Mouse (Mus musculus) telencephalon, adult 2 months (tissue): ENCODE results near the gene Rab11fip3.

Experiments used
- DNase-seq: peaks from one replicate; pipeline ENCODE4 v3.0.0-alpha.2; 2011; ENCODE audit warnings: low read depth, low spot score

The Rab11fip3 gene

GRCm38 (mm10) chr17:25956201-25956600, 113.2 kb downstream of the Rab11fip3 start:
- DNase-seq = no peak

- DNase-seq = no peak
Observed at GRCm38 (mm10) chr17:25955736-25956135, 113.6 kb downstream of the Rab11fip3 start.

DNA sequence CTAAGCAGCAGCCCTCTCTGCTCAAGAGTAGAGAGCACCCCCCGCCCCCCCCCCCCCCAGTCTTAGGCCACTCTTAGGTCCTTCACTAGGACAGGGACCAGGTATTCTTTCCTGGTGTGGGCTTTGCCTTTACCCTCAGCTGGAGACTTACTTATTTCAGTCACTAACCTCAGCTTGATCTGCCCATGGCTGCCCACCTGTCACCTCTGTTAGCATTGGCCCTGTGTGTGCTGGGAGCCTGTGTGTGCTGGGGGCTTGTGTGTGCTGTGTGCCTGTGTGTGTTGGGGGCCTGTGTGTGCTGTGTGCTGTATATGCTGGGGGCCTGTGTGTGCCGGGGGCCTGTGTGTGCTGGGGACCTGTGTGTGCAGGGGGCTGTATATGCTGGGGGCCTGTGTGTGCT, 114.7 kb downstream of the Rab11fip3 start:
- no peak for DNase-seq

DNA sequence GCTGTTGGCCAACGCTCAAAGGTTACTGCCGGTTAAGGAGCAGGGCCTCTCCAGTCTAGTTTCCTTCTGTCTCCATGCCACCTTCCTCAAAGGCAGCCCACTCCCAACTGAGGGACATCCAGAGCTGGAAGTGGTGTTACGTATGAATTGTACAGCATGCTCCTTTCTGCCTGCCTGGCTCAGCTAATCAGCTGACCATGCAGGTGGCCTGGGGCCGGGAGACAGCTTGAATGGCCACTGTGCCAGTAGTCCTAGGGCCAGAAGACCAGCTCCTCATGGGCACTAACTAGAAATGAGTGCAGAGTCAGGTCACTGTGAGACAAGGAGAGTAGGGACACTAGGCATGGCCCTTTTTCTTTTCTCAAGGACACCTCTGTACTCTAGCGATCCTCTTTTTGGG, 116.2 kb downstream of the Rab11fip3 start:
- DNase-seq = no peak

- no peak for DNase-seq
Observed at GRCm38 (mm10) chr17:25951803-25952623, 117.3 kb downstream of the Rab11fip3 start, which contains the start of gene A930017K11Rik. Gene A930017K11Rik (minus strand): TSS chr17:25952565.

- no peak for DNase-seq
Observed at GRCm38 (mm10) chr17:25951225-25951802, 118.0 kb downstream of the Rab11fip3 start.

GRCm38 (mm10) chr17:25950706-25951105, 118.6 kb downstream of the Rab11fip3 start:
- no peak for DNase-seq

GRCm38 (mm10) chr17:25949981-25950380, 119.4 kb downstream of the Rab11fip3 start:
- no peak for DNase-seq

- no peak for DNase-seq
Observed at GRCm38 (mm10) chr17:25948051-25948450, 121.3 kb downstream of the Rab11fip3 start.

- no peak for DNase-seq
Observed at GRCm38 (mm10) chr17:25947576-25947975, 121.8 kb downstream of the Rab11fip3 start.

DNA sequence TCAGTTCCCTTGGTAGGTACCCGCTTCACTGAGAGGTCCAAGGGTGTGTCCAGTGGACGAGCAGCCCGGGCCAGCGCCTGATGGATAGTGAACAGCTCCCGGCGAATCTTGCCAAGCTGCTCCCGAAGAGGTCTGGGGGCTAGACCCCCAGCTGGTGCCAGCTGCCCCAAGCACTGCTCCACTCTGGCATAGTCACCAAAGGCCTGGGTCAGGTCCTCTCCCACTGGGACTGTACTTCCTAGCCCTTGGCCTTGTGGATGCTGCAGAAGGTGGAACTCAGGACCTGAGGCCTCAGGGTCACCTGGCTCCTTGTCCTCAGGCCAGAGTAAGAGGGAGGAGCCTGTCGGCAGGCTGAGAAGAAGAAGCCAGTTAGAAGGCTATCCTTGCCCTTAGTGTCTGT, 122.5 kb downstream of the Rab11fip3 start:
- DNase-seq = no peak

GRCm38 (mm10) chr17:25946349-25946748, 123.0 kb downstream of the Rab11fip3 start:
- DNase-seq = no peak

DNA sequence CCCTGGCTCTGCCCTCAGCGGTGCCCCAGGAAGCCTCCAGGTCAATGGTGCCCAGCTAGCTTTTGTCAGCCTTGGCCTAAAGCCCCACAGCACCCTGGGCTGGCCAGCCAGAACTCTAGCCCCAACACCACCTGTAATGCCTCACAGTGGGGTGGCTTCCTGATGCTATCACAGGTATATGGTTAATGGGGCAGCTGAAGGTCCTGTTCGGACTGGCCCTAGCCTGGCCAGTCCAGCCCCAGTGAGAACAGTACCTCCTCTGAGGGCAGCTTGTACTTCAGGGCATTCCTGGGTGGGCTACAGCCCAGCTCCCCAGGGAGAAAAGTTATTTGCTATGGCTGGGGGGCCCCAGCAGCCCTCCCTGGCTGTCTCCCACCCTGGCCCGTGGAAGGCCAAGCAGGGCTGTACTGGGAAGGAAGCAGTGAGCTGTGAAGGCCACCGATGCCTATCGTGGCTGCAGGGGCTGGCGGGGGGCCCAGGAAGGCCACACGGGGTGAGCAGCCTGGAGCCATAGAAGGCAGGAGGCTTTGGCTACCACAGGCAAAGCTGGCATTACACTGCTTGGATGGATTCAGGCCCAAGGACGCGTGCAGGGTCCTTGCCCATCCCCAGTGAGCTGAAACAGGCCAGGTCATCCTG, 123.7 kb downstream of the Rab11fip3 start:
- no peak for DNase-seq

DNA sequence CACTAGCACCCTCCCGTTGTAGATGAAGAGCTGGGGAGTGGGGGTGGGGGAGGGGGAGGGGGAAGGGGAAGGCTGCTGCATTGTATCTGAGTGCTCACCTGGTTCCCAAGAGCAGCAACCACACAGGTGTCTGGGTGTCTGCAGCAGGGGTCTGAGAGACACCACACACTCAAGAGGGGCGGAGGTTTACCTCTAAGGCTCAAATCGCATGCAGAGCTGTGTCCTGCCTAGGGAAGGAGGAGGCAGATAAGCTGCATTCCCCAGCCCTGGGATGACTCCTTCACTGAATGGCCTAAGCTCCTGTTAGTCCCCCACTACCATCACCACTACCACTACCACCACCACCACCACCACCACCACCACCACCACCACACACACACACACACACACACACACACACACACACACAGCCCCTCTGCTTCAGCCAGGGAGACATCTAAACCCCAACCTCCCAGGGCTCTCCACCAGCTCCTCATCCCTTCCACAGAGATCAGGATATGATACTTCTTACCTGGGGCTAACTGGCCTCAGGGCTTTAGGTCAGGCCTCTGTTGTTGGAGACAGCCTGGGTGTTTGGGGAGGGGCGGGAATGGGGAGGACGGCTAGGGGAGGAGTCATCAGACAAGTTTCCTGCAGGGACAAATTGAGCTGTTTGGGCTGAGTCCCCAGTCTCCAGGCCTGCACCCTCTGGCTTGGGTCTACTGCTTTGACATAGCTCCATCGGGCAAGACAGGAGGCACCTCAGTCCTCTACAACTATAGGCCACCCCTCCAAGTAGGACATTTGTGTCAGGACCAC, 124.8 kb downstream of the Rab11fip3 start, which contains the start of the genes Pigq and Nhlrc4:
TSS of gene Pigq (minus strand) at position 571 of the 798 bp plus-strand sequence.
TSS of gene Nhlrc4 (minus strand) at position 596 of the 798 bp plus-strand sequence.
- DNase-seq = no peak

DNA sequence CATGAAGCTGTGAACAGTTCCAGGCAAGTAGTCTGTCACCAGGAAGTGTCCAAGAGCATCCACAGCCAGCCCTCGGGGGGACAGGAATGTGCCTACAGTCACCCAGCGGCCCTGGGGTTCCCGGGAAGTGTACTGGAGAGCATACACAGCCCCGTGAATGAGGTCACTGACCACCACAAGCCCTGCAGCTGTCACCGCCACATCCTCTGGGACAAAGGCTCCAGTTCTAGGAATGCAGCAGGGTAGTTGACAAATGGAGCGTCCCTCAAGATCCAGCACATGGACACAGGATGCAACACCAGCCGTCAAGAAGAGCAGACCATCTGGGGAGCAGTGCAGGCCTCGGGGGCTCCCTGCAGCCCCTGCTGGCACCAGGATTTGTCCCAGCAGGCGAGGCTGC, 125.6 kb downstream of the Rab11fip3 start:
- no peak for DNase-seq

DNA sequence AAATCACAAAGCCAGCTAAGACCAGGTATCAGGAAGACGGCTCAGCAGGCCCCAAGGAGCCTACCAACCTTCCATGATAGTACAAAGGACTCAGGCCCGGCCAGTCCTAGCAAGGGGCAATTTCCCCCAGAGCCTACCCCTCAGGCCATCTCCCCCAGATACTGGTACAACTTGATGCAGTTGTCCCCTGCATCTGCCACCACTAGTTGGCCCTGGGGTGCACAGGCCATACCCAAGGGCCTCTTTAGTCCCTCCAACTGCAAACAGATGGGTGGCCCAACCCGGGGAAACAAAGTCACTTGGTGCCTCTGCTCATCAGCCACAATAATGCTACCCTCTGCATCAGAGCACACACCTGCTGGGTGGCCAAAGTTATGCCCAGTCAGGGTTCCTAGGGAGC, 126.1 kb downstream of the Rab11fip3 start:
- DNase-seq = no peak

DNA sequence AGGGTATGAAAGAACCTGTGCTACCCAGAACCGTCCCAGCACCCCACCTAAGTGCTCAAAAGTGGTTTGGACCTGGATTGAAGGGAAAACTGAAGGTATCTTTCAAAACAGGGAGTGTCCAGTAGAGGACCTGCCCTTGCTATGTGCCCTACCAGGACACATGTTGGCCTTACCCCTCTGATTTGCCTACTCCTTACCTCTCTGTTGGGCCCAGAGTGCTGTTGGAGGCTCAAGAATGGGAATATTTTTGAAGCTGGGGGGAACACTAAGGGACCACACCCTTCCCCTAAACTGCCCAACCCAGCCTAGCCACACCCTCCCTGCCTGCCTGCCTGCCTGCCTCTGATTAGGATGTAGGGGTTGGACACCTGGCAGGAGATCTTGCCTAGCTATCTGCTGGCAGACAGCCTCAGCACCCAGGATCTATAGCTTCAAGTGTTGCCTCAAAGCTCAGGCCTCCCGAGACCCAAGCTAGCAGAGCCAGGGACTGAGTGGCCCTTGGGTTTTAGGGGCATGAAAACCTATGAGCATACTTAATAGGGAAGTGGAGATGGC, 126.7 kb downstream of the Rab11fip3 start:
- no peak for DNase-seq

DNA sequence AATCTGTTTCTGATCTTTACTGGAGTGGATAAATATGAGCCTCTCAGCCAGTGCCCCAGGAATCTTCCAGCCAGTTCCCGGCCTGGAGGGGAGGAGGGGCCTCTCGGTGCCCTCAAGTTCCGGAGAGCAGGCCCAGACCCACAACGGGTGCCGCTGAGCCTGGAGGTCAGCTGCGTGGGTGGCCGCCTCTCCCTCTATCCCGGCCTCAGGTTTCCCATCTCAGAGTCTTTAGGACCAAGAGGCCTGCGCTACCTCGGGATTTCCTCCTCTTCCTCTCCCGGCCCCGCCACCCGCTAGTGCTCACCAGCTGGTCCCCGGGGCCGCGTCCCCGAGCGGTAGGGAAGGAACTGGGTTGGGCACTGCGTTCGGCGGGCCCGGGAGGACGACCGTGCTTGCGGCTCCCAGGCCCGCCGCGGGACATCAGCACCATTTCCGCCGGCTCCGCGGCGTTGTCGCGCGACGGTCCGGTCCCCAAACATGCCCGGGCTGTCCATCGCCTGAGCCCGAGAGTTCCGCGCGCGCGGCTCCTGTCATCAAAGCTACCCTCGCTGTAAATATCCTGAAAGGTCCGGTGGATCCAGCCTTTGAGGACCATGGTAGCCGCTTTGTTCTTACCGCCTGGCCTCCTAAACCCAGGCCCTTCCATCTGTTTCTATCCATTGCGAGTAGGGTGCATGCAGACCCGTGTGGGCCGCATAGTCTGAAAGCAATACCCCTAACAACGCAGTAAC, 127.7 kb downstream of the Rab11fip3 start:
- peak; percentile 52 for DNase-seq
